Mouse (Mus musculus) limb, embryonic 11.5 days (tissue): Measurements from ENCODE around the gene Ahcy. TPM values are rescaled to one million over a fixed set of nuclear protein-coding genes. Genes with fewer than 3 reads are reported as not detected.
A peak's percentile ranks its signal among the peaks of the same experiment; 100 is the strongest.
"Not testable (repeated sequence)": the region's sequence is repeated elsewhere in the genome, so short reads cannot be mapped to it uniquely, and the experiment has no call there.

Experiments used
- ATAC-seq: fragments of 200-750 bp; cut with Nextera tagmentation; 2 replicates; pipeline ENCODE4 v1.8.0; 2017; ENCODE audit warnings: low read depth; ENCODE audit not compliant: insufficient number of reproducible peaks, low FRiP score, low TSS enrichment
- DNase-seq: peaks from one replicate; pipeline ENCODE4 v3.0.0-alpha.2; 2015; ENCODE audit warnings: low spot score
- H3K27ac ChIP-seq: fragments of 300-500 bp; sonication (generic); replicated peaks from 2 replicates; pipeline ENCODE4 v1.5.1; 2014; ENCODE audit warnings: low read depth, mild to moderate bottlenecking, low read length
- H3K27me3 ChIP-seq: fragments of 300-500 bp; sonication (generic); 2 replicates; pipeline ENCODE4 v1.6.1; 2014; ENCODE audit warnings: mild to moderate bottlenecking, low read length, mixed read lengths; ENCODE audit not compliant: control insufficient read depth, insufficient read depth
- H3K36me3 ChIP-seq: fragments of 300-500 bp; sonication (generic); 2 replicates; pipeline ENCODE4 v1.6.1; 2014; ENCODE audit warnings: mild to moderate bottlenecking, low read length, moderate library complexity, mixed read lengths; ENCODE audit not compliant: control insufficient read depth, insufficient read depth
- H3K4me1 ChIP-seq: fragments of 300-500 bp; sonication (generic); 2 replicates; pipeline ENCODE4 v1.6.1; 2014; ENCODE audit warnings: low read length, mixed read lengths; ENCODE audit not compliant: control insufficient read depth, insufficient read depth
- H3K4me2 ChIP-seq: fragments of 300-500 bp; sonication (generic); 2 replicates; pipeline ENCODE4 v1.6.1; 2014; ENCODE audit warnings: low read depth, mild to moderate bottlenecking, moderate library complexity; ENCODE audit not compliant: severe bottlenecking
- H3K4me3 ChIP-seq: fragments of 300-500 bp; sonication (generic); 2 replicates; pipeline ENCODE4 v1.5.1; 2014; ENCODE audit warnings: low read depth, low read length
- H3K9ac ChIP-seq: fragments of 300-500 bp; sonication (generic); 2 replicates; pipeline ENCODE4 v1.6.1; 2014; ENCODE audit warnings: mild to moderate bottlenecking, low read length
- H3K9me3 ChIP-seq: fragments of 300-500 bp; sonication (generic); 2 replicates; pipeline ENCODE4 v1.6.1; 2016; ENCODE audit warnings: low read length; ENCODE audit not compliant: control insufficient read depth
- WGBS: fragments of 180-500 bp; shearing (Covaris S2); extraction: QIAGEN DNeasy Blood & Tissue Kit; methylation state at CpG from one replicate; pipeline ENCODE4 v1.1.7; 2014; 5-methylcytosine and 5-hydroxymethylcytosine counted together
- polyA plus RNA-seq: library from polyadenylated mRNA; unstranded; fragments of >200 nt; fragmentation: Nextera tagmentation; extraction: Ambion mirVana; gene quantifications from 2 replicates; pipeline ENCODE4 v1.2.1, GENCODE M21; 2014

Gene Ahcy
- polyA plus RNA-seq, 1 experiment from 2014 or later, result 127 TPM

GRCm38 (mm10) chr2:155019673-155020072 lies 54.6 kb downstream of the Ahcy start:
- Histone ChIP-seq H3K27me3 (no peaks in the 10 kb centered on the region), H3K4me1 (0 out of 2 replicates have a peak, but pooled peaks cover 2% of the 10 kb centered on the region), H3K9ac (peak overlapping the region; percentile 55), H3K36me3 (no peaks in the 10 kb centered on the region), H3K4me3 (peak overlapping the region; percentile 37), H3K27ac (peak overlapping the region; percentile 72), H3K9me3 (no peaks in the 10 kb centered on the region), H3K4me2 (peak overlapping the region; percentile 62)
- DNase-seq (peak; percentile 98), ATAC-seq (peak; percentile 77; the same call in 1 of the 2 replicates)
- WGBS, result under 1% methylated on average over 22 of the region's 22 CpGs

- Histone ChIP-seq H3K4me3 (peak overlapping the region; percentile 37), H3K9ac (peak overlapping the region; percentile 55), H3K27ac (peak overlapping the region; percentile 72), H3K36me3 (no peaks in the 10 kb centered on the region), H3K4me1 (0 out of 2 replicates have a peak, but pooled peaks cover 2% of the 10 kb centered on the region), H3K4me2 (peak overlapping the region; percentile 62), H3K9me3 (no peaks in the 10 kb centered on the region), H3K27me3 (no peaks in the 10 kb centered on the region)
- ATAC-seq (peak; percentile 87), DNase-seq (peak; percentile 86)
- under 1% methylated on average over 38 of the region's 38 CpGs for WGBS
Measured at GRCm38 (mm10) chr2:155018762-155019641, 55.3 kb downstream of the Ahcy start.

GRCm38 (mm10) chr2:155018251-155018755 lies 56.0 kb downstream of the Ahcy start, which contains the start of gene Gm14226:
Gene Gm14226, plus strand, starts transcription at chr2:155018266.
- not testable (repeated sequence) for H3K9me3 ChIP-seq, H3K27me3 ChIP-seq, H3K36me3 ChIP-seq, DNase-seq, H3K4me1 ChIP-seq, ATAC-seq
- peak within 1 kb of the TSS; percentile 37 for H3K4me3 ChIP-seq
- H3K27ac ChIP-seq, result peak within 1 kb of the TSS; percentile 72
- peak within 1 kb of the TSS; percentile 55 for H3K9ac ChIP-seq
- H3K4me2 ChIP-seq, result peak within 1 kb of the TSS; percentile 62
- WGBS, result 2% methylated on average over 24 of the region's 26 CpGs

- WGBS, result 40% methylated on average over 6 of the region's 9 CpGs
- not testable (repeated sequence) for ATAC-seq, H3K4me2 ChIP-seq, H3K36me3 ChIP-seq, DNase-seq, H3K4me1 ChIP-seq, H3K27ac ChIP-seq, H3K9me3 ChIP-seq, H3K27me3 ChIP-seq, H3K9ac ChIP-seq, H3K4me3 ChIP-seq
Measured at GRCm38 (mm10) chr2:155016751-155017150, 57.5 kb downstream of the Ahcy start.

- no peaks in the 10 kb centered on the region for H3K9me3 ChIP-seq
- no peaks in the 10 kb centered on the region for H3K4me1 ChIP-seq
- H3K27me3 ChIP-seq, result no peaks in the 10 kb centered on the region
- H3K4me3 ChIP-seq, result no peak overlapping the region
- H3K36me3 ChIP-seq, result no peaks in the 10 kb centered on the region
- 78% methylated on average over 6 of the region's 6 CpGs for WGBS
- no peak overlapping the region for H3K27ac ChIP-seq
- no peak for ATAC-seq
- no peak overlapping the region for H3K9ac ChIP-seq
- no peak for DNase-seq
- no peak overlapping the region for H3K4me2 ChIP-seq
Measured at GRCm38 (mm10) chr2:155012991-155013390, 61.3 kb downstream of the Ahcy start.

GRCm38 (mm10) chr2:155011086-155011656 lies 63.1 kb downstream of the Ahcy start:
- Histone ChIP-seq H3K4me2 (no peak overlapping the region), H3K9ac (no peak overlapping the region), H3K9me3 (no peaks in the 10 kb centered on the region), H3K4me3 (no peak overlapping the region), H3K27me3 (no peaks in the 10 kb centered on the region), H3K4me1 (no peaks in the 10 kb centered on the region), H3K27ac (no peak overlapping the region), H3K36me3 (no peaks in the 10 kb centered on the region)
- 35% methylated on average over 3 of the region's 3 CpGs for WGBS
- DNase-seq (no peak), ATAC-seq (no peak)

Other genes starting within 250 kb of the Ahcy start
- gene Eif2s2, start 181.6 kb downstream of the Ahcy start, polyA plus RNA-seq, result 152 and 153 TPM in 2 replicates
- 10.2 and 13.0 TPM in 2 replicates for gene Gm14226, start 56.2 kb downstream of the Ahcy start, polyA plus RNA-seq
- 51.8 and 63.2 TPM in 2 replicates for gene Itch, start 59.0 kb upstream of the Ahcy start, polyA plus RNA-seq
- gene Dynlrb1, start 162.0 kb upstream of the Ahcy start, polyA plus RNA-seq, result 503 and 513 TPM in 2 replicates
- 114 and 116 TPM in 2 replicates for gene Map1lc3a, start 201.8 kb upstream of the Ahcy start, polyA plus RNA-seq